Mouse (Mus musculus) embryonic fibroblast, embryonic 13.5 days (primary cell): ENCODE data around the gene 2810021J22Rik.

Experiments
- CTCF ChIP-seq: IDR thresholded peaks from 2 replicates; pipeline ENCODE4 v1.5.1; 2011; ENCODE audit warnings: mild to moderate bottlenecking, control low read depth, low read length, moderate library complexity, borderline replicate concordance; ENCODE audit not compliant: insufficient read depth
- POLR2A ChIP-seq: IDR thresholded peaks from 2 replicates; pipeline ENCODE4 v1.6.1; 2011; ENCODE audit warnings: low read depth, mild to moderate bottlenecking, control low read depth, low read length, moderate library complexity

- TF ChIP-seq CTCF (no peak), POLR2A (no peak)
These were observed 62.6 kb downstream of the 2810021J22Rik start for GRCm38 (mm10) chr11:58929641-58930040.
